Mouse (Mus musculus): ENCODE data around the gene Zfp362. TPM values are rescaled to one million over a fixed set of nuclear protein-coding genes. Genes with fewer than 3 reads are reported as not detected.

The Zfp362 gene
- total RNA-seq, 2 experiments from 2014 or later, result 3.0 to 20.4 TPM

DNA sequence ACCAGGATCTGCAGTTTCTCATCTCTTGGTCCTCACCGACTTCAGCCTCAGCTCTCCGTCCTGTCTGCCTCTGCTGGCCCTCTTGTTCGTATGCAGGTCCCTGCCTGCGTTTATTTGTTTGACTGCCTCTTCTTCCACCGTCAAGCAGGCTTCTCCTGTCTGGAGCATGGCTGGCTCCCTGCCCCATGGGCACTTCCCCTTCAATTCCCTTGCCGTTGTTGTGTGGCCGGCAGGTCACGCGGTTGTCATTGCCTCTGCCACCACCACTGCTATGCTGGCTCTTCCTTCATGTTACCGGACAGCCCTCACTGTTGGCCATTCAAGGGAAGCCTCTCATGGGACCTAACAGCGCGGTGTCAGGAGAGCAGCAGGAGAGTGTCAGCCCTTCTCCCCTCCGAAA, 37.7 kb downstream of the Zfp362 start:
- no peak for ATAC-seq (ENCODE audit: poor library complexity, severe bottlenecking)

DNA sequence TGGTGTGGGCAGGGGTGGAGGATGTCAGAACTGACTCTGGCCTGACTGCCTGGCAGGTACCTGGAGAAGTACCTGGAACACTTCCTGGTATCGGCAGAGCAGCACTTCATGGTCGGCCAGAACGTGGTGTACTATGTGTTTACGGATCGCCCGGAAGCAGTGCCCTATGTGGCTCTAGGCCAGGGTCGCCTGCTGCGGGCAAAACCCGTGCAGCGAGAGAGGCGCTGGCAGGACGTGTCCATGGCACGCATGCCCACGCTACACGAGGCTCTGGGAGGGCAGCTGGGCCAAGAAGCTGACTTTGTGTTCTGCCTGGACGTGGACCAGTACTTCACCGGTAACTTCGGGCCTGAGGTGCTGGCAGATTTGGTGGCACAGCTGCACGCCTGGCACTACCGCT, 38.9 kb downstream of the Zfp362 start:
- no peak for ATAC-seq (ENCODE audit: poor library complexity, severe bottlenecking)

- no peak for ATAC-seq (ENCODE audit: poor library complexity, severe bottlenecking)
Measured at GRCm38 (mm10) chr4:128760029-128760428, 45.8 kb downstream of the Zfp362 start.

GRCm38 (mm10) chr4:128759214-128759613, 46.6 kb downstream of the Zfp362 start:
- ATAC-seq (ENCODE audit: poor library complexity, severe bottlenecking), result no peak

DNA sequence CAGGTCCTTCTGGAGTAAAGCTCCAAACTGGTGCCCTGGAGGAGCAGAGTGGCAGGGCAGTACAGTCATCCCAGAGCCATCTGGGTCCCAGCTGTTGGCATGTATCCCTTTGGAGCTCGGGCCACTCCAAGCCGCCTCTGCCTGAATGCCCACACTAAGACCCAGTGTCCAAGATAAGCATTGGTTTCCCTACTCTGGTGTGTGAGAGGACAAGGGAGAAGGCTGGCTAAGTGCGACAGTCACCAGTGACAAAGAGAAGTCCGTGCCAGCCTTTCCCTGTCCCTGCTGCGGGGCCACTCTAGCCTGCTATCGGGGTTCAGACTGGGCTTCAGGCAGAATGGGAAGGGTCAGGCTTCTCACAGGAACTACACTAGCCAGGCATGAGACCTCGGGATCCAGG, 49.9 kb downstream of the Zfp362 start:
- ATAC-seq (ENCODE audit: poor library complexity, severe bottlenecking), result no peak

- no peak for ATAC-seq (ENCODE audit: poor library complexity, severe bottlenecking)
Measured at GRCm38 (mm10) chr4:128755064-128755463, 50.8 kb downstream of the Zfp362 start, which contains the start of gene A3galt2. Gene A3galt2 (plus strand): TSS chr4:128755364.

DNA sequence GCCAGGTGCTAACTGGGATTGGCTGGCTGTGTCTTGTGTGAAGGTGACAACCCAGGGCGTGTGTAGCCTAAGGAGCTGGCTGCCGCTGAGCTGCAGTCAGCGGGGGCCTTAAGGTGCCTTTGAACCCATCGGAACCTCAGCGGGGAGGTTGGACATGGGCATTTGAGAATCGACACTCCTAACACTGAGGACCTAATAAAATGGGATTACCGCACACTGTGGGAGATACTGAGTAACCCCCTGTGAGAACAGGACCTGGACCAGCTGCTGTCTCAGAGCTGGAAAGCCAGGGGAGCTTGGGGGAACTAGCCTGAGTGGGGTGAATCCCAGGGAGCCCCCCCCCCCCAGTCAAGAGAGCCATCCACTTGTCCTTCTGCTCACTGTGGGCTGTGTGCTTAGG, 52.3 kb downstream of the Zfp362 start:
- ATAC-seq (ENCODE audit: poor library complexity, severe bottlenecking), result no peak

DNA sequence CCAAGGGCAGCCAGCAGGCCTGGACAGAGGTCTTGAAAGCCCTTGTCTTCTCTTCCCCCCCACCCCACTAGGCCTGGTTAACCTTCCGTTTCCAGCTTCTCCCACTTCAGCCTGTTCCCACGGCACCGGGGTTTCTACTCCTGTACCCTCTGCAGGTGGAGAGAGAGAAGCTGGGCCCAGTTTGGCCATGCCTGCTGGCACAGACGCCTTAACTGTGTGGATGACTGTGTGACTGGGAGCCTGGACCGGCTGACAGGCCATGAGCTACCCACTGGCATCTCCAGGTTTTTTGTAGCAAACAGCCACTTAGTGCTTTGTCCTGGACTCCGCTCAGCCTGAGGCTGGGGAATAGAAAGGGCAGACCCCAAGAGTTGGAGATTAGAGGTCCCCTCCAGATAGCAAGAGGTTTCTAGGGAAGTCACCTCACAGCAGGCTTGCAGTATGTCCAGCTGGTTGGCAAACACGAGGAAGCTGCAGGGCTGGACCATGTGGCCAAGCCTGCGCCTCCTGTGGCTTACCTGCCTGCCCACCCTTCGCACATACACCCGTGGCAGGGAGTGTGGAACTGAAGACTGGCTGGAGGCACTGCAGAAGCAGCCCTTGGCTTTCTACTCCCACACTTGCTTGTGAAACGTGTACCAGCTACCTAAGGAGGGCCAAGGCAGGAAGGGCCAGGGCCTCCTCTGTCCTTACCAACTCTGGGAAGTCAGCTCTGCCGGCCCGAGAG, 53.7 kb downstream of the Zfp362 start:
- ATAC-seq (ENCODE audit: poor library complexity, severe bottlenecking), result no peak

DNA sequence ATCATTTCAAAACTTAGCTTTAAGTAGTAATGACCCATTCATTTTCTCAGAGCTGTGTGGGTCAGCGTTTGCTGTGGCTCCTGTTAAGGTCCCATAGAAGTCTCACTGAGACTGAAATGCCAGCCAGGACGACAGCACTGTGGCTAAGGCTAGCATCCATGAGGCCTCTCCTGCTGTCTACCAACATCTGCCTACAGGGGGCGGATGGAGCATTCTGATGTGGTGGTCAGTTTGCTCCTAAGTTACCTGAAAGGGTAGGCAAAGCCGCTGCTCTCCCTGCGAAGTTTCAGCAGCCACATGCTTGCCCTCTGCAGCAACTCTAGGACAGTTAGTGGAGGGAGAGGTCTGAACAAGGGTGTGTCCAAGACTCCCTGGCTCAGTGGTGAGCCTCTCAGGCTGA, 54.8 kb downstream of the Zfp362 start:
- ATAC-seq (ENCODE audit: poor library complexity, severe bottlenecking), result no peak

DNA sequence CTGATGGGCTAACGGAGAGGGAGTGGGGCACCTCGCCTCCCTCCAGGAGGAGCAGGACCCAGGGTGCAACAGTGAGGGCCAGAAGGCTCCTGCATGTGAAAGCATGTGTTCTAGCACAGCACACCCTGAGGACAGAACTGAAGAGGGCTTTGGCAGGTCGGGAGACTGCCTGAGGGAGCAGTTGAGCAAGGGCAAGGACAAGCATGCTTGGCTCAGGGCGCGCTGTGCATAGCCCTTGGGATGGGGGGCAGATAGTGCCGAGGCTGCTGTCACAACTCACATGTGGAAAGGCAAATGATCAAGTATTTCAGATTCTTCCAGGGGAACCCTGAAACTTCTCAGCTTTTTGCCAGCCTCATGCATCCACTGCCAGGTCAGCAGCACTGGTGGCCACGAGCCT, 57.5 kb downstream of the Zfp362 start:
- no peak for ATAC-seq (ENCODE audit: poor library complexity, severe bottlenecking)

DNA sequence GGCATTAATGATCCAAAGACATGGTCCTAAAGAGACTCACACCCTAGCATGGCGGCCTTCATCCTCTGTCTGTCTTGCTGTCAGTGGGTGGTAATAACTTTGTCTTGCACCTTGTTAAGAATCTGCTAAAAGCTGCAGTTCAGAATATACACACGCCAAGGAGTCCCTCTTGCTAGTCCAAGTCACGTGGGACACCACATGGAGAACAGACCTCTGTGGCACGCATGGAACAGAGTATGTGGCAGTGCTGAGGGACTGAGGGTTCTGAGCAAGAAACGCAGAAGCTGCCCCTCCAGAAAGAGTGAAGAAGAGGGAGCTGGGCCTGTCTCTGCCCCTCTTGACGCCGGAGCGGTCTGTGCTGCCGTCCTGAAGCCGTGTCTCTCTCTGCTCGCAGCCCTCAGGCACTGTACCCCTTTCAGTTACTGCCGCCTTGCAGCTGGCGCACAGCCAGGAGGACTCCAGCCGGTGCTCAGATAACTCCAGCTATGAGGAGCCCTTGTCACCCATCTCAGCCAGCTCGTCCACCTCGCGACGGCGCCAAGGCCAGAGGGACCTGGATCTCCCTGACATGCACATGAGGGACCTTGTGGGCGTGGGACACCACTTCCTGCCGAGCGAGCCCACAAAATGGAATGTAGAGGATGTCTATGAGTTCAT, 58.1 kb downstream of the Zfp362 start:
- ATAC-seq (ENCODE audit: poor library complexity, severe bottlenecking), result no peak

- ATAC-seq (ENCODE audit: poor library complexity, severe bottlenecking), result no peak
Measured at GRCm38 (mm10) chr4:128745160-128745559, 60.7 kb downstream of the Zfp362 start.

DNA sequence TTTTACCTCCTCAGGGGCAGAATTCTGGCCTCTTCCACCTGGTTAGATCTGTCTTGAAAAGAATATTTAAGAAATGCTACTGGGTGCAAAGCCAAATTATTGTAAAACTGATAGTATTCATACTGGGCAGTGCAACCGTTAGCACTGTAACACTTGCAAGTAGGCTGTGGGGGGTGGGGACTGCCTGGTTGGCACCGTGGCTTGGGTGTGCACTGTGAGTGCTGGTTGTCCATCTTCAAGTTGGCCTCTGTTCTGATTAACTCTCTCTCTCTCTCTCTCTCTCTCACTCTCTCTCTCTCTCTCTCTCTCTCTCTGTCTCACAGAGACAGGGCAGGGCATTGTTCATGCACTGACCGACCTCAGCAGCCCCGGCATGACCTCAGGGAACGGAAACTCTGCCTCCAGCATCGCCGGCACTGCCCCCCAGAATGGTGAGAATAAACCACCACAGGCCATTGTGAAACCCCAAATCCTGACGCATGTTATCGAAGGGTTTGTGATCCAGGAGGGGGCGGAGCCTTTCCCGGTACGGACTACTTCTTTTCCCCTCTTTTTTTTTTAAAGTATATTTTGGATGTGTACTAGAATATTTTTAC, 62.7 kb downstream of the Zfp362 start:
- ATAC-seq (ENCODE audit: poor library complexity, severe bottlenecking), result 0 out of 2 replicates have a peak, but pooled peaks have one; percentile 24

DNA sequence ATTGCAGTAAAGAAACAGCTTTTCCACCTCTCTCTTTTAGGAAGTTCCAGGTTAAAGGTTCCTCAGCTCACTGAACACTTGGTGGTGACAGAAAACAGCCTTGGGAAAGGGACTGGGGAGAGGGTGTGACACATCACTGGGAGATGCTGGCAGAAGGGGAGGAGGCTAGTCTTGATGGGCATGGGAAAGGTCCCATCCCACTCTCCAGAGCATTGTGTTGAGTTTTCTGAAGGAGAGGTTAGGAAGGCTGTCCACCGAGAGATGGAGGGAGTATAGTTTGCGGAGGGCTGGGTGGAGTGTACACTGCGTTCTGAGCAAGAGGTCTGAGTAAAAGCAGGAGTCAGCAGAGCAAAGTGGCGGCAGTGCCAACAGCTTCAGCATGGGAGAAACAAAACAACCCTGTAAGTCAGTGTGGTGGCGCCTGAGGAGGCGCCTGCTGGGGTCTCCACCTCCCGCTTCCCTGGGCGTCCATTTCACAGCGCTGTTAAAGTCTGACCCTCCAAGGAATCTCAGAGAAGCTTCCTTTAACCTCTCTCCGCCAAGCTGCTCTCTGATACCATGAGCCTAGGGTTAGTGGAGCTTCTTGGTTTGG, 63.4 kb downstream of the Zfp362 start:
- no peak for ATAC-seq (ENCODE audit: poor library complexity, severe bottlenecking)

GRCm38 (mm10) chr4:128741906-128742305, 63.9 kb downstream of the Zfp362 start:
- ATAC-seq (ENCODE audit: poor library complexity, severe bottlenecking), result no peak

GRCm38 (mm10) chr4:128740878-128741277, 65.0 kb downstream of the Zfp362 start:
- no peak for ATAC-seq (ENCODE audit: poor library complexity, severe bottlenecking)

GRCm38 (mm10) chr4:128737825-128738610, 67.8 kb downstream of the Zfp362 start:
- ATAC-seq (ENCODE audit: poor library complexity, severe bottlenecking), result no peak

GRCm38 (mm10) chr4:128737137-128737589, 68.7 kb downstream of the Zfp362 start:
- ATAC-seq (ENCODE audit: poor library complexity, severe bottlenecking), result no peak

GRCm38 (mm10) chr4:128734721-128735671, 70.8 kb downstream of the Zfp362 start:
- ATAC-seq (ENCODE audit: poor library complexity, severe bottlenecking), result no peak

DNA sequence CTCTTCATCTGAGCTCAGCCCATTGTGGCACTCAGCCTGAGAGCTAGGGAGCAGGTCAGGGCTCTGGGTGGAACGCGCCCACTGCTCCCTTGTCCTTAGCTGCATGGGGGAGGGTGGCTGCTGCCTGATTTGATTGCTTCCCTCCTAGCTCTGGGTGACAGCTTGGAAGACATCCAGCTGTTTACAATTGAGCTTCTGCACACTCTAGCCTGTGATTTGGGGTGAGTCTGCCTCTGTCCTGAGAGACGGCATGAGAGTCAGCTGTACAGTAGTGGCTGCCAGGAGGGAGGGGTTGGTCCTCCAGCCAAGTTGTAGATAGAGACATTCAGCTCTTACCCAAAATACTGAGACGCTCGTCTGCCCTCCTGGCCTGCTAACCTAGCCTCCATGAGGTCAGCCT, 71.6 kb downstream of the Zfp362 start:
- no peak for ATAC-seq (ENCODE audit: poor library complexity, severe bottlenecking)
